Mouse (Mus musculus) midbrain, embryonic 11.5 days (tissue): ENCODE measurements around the gene 4930474N05Rik. TPM values are rescaled to one million over a fixed set of nuclear protein-coding genes. Genes with fewer than 3 reads are reported as not detected.

Experiments used
- ATAC-seq: fragments of 200-750 bp; cut with Nextera tagmentation; 2 replicates; pipeline ENCODE4 v1.8.0; 2017; ENCODE audit warnings: moderate TSS enrichment, moderate library complexity; ENCODE audit not compliant: low FRiP score
- DNase-seq: peaks from one replicate; pipeline ENCODE4 v3.0.0; 2015; ENCODE audit warnings: low spot score; ENCODE audit errors: missing footprints
- H3K27ac ChIP-seq: fragments of 300-500 bp; sonication (generic); 2 replicates; pipeline ENCODE4 v1.5.1; 2014; ENCODE audit warnings: low read depth, low read length
- H3K27me3 ChIP-seq: fragments of 300-500 bp; sonication (generic); 2 replicates; pipeline ENCODE4 v1.6.1; 2014; ENCODE audit warnings: mild to moderate bottlenecking, low read length, moderate library complexity, mixed read lengths; ENCODE audit not compliant: control insufficient read depth, insufficient read depth
- H3K36me3 ChIP-seq: fragments of 300-500 bp; sonication (generic); 2 replicates; pipeline ENCODE4 v1.6.1; 2014; ENCODE audit warnings: mild to moderate bottlenecking, low read length, moderate library complexity, mixed read lengths; ENCODE audit not compliant: control insufficient read depth, insufficient read depth
- H3K4me1 ChIP-seq: fragments of 300-500 bp; sonication (generic); 2 replicates; pipeline ENCODE4 v1.6.1; 2014; ENCODE audit warnings: low read length; ENCODE audit not compliant: control insufficient read depth, insufficient read depth
- H3K4me2 ChIP-seq: fragments of 300-500 bp; sonication (generic); 2 replicates; pipeline ENCODE4 v1.6.1; 2014; ENCODE audit warnings: mild to moderate bottlenecking, moderate library complexity
- H3K4me3 ChIP-seq: fragments of 300-500 bp; sonication (generic); 2 replicates; pipeline ENCODE4 v1.5.1; 2014; ENCODE audit warnings: low read depth, low read length
- H3K9ac ChIP-seq: fragments of 300-500 bp; sonication (generic); 2 replicates; pipeline ENCODE4 v1.6.1; 2014; ENCODE audit warnings: low read length
- H3K9me3 ChIP-seq: fragments of 300-500 bp; sonication (generic); 2 replicates; pipeline ENCODE4 v1.6.1; 2016; ENCODE audit warnings: low read length; ENCODE audit not compliant: control insufficient read depth
- WGBS: fragments of 180-500 bp; shearing (Covaris S2); extraction: QIAGEN DNeasy Blood & Tissue Kit; methylation state at CpG from one replicate; pipeline ENCODE4 v1.1.7; 2014; 5-methylcytosine and 5-hydroxymethylcytosine counted together
- polyA plus RNA-seq: library from polyadenylated mRNA; unstranded; fragments of >200 nt; fragmentation: Nextera tagmentation; extraction: Ambion mirVana; gene quantifications from 2 replicates; pipeline ENCODE4 v1.2.1, GENCODE M21; 2014

4930474N05Rik gene
- polyA plus RNA-seq, 1 experiment from 2014 or later = not detected

DNA sequence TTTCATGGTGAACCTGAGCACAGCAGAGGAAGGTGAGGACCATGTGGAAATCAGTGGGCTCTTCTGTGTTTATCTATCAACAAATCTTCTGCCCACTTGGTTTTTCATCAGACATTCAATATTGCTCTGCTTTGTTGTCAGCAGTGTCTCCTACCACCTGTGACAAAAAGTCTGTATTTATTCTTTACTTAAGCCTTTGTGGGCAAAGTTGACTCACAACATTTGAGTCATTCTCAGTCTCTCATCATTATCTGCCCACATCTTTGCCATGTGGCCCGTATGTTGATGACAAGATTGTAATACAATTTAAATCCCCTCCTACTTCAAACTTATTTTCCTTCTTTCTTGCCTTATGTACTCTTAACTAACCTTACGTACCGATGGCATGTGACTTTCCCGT is 43.0 kb downstream of the 4930474N05Rik start:
- DNase-seq (no peak), ATAC-seq (no peak)
- Histone ChIP-seq H3K4me2 (no peak overlapping the region), H3K27me3 (no peaks in the 10 kb centered on the region), H3K36me3 (no peaks in the 10 kb centered on the region), H3K9me3 (no peaks in the 10 kb centered on the region), H3K9ac (no peak overlapping the region), H3K4me1 (no peaks in the 10 kb centered on the region), H3K27ac (no peak overlapping the region), H3K4me3 (no peak overlapping the region)
- 87% methylated on average over 4 of the region's 4 CpGs for WGBS

DNA sequence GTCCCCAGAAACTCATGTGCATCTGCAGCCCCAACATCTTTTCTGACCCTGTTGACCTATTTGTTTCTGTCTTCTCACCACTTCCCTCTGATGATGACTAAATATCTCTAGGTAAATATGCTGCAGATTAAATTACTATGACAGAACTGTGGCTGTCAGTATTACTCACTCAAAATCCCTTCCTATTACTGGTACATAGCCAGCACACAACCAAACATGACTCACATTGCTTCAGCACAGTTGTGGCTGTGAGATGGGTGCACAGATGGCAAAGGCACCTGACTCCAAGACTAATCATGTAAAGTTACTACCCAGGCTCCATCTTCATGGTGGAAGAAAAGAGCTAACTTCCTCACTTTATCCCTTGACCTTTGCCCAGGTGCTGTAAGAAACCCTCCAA is 50.5 kb downstream of the 4930474N05Rik start:
- Histone ChIP-seq H3K27ac (no peak overlapping the region), H3K36me3 (no peaks in the 10 kb centered on the region), H3K4me3 (no peak overlapping the region), H3K9ac (no peak overlapping the region), H3K9me3 (no peaks in the 10 kb centered on the region), H3K4me2 (no peak overlapping the region), H3K27me3 (no peaks in the 10 kb centered on the region), H3K4me1 (no peaks in the 10 kb centered on the region)
- DNase-seq (no peak), ATAC-seq (no peak)
